Mouse (Mus musculus): Measurements from ENCODE around the gene Ap1s1. TPM values are rescaled to one million over a fixed set of nuclear protein-coding genes. Genes with fewer than 3 reads are reported as not detected.

The Ap1s1 gene
- polyA plus RNA-seq, 1 experiment from 2014 or later, result 145 TPM

DNA sequence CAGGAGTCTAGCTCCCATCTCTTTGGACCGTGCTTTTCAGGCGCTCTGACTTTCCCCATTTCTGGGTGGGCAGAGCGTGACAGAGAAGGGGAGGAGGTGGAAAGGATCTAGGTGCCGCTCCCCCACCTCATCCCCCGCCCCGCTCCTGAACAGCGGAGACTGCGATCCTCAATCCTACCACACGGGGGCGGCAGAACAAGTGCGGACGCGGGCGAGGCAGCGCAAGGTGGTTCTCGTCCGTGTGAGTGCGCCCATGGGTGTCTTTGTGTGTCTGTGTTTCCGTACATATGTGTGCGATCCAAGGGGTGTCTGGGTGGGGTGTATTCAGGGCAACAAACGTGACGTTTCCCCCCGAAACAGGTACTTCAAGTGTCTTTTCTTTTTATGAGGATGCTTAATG is 20.8 kb downstream of the Ap1s1 start:
- Histone ChIP-seq H3K9ac (ENCODE audit: low read length) (no peak overlapping the region), H3K9me3 (ENCODE audit: control insufficient read depth, low read length) (no peaks in the 10 kb centered on the region), H3K36me3 (ENCODE audit: control insufficient read depth, insufficient read depth, low read length) (no peaks in the 10 kb centered on the region), H3K4me3 (ENCODE audit: low read depth, low read length) (no peak overlapping the region), H3K4me2 (ENCODE audit: low read depth, severe bottlenecking) (no peak overlapping the region), H3K27ac (replicated peaks; ENCODE audit: low read depth, low read length) (no peak overlapping the region), H3K4me1 (ENCODE audit: control insufficient read depth, insufficient read depth, low read length) (peaks cover 4% of the 10 kb centered on the region; the same call in 1 of the 2 replicates), H3K27me3 (ENCODE audit: control insufficient read depth, insufficient read depth, low read length) (peaks cover 48% of the 10 kb centered on the region)
- ATAC-seq (ENCODE audit: insufficient number of reproducible peaks, low FRiP score, low TSS enrichment, low read depth) (no peak), DNase-seq (ENCODE audit: low spot score) (peak; percentile 88)
- 1% methylated on average over 23 of the region's 23 CpGs for WGBS

DNA sequence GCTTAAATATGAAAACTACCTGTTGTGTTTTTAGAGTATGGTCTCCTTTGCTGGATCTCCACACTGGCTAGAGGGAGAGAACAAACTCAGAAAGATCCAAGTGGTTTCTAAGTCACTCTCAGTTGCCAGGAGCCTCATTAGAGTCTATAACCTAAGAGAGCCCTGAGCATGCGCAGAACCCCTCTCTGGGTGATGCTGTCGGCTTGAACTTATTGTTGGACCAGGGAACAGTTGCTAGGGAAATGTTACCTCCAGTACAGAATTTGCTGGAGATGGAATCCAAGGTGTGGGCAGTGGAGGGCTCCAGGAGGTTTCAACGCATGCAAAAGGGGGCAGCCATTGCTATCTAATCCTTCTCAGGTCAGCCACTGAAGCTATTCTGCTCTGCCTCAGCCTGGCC is 21.6 kb downstream of the Ap1s1 start:
- no peak overlapping the region for H3K4me3 ChIP-seq (ENCODE audit: low read depth, low read length)
- DNase-seq (ENCODE audit: low spot score), result no peak

DNA sequence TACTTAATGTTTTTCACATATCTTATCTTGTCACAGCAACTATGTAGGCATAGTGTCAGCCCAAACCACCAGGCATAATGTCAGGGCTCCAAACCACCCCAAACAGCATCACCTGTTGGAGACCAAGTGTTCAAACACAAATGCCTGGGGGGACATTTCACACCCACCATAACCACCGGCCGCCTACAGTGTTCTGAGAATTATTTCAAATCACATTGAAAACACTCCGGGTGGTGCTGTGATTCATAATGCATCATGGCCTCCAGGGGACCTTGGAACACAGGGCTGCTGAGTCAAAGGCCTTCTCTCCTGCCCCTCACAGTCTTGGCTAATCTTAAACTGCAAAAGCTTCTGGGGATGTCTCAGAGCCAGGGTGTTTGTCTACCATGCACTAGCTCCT is 30.0 kb downstream of the Ap1s1 start:
- 91% methylated on average over 3 of the region's 3 CpGs for WGBS
- H3K27ac ChIP-seq (replicated peaks; ENCODE audit: low read depth, low read length), result no peak overlapping the region
- no peak overlapping the region for H3K9ac ChIP-seq (ENCODE audit: low read length)
- no peaks in the 10 kb centered on the region for H3K36me3 ChIP-seq (ENCODE audit: control insufficient read depth, insufficient read depth, low read length)
- H3K9me3 ChIP-seq (ENCODE audit: control insufficient read depth, low read length), result no peaks in the 10 kb centered on the region
- no peak for DNase-seq (ENCODE audit: low spot score)
- H3K4me3 ChIP-seq (ENCODE audit: low read depth, low read length), result no peak overlapping the region
- no peaks in the 10 kb centered on the region for H3K4me1 ChIP-seq (ENCODE audit: control insufficient read depth, insufficient read depth, low read length)
- no peaks in the 10 kb centered on the region for H3K27me3 ChIP-seq (ENCODE audit: control insufficient read depth, insufficient read depth, low read length)
- ATAC-seq (ENCODE audit: insufficient number of reproducible peaks, low FRiP score, low TSS enrichment, low read depth), result no peak
- H3K4me2 ChIP-seq (ENCODE audit: low read depth, severe bottlenecking), result no peak overlapping the region

More for the DNA sequence above, 21.6 kb downstream of the Ap1s1 start:
- Histone ChIP-seq H3K27ac (replicated peaks; ENCODE audit: low read depth, low read length) (no peak overlapping the region), H3K27me3 (ENCODE audit: control insufficient read depth, insufficient read depth, low read length) (peaks cover 40% of the 10 kb centered on the region), H3K9me3 (ENCODE audit: control insufficient read depth, low read length) (no peaks in the 10 kb centered on the region), H3K4me2 (ENCODE audit: low read depth, severe bottlenecking) (no peak overlapping the region), H3K9ac (ENCODE audit: low read length) (no peak overlapping the region), H3K4me1 (ENCODE audit: control insufficient read depth, insufficient read depth, low read length) (no peaks in the 10 kb centered on the region; the same call in 1 of the 2 replicates), H3K36me3 (ENCODE audit: control insufficient read depth, insufficient read depth, low read length) (no peaks in the 10 kb centered on the region)
- no peak for ATAC-seq (ENCODE audit: insufficient number of reproducible peaks, low FRiP score, low TSS enrichment, low read depth)
- 55% methylated on average over 3 of the region's 3 CpGs for WGBS

DNA sequence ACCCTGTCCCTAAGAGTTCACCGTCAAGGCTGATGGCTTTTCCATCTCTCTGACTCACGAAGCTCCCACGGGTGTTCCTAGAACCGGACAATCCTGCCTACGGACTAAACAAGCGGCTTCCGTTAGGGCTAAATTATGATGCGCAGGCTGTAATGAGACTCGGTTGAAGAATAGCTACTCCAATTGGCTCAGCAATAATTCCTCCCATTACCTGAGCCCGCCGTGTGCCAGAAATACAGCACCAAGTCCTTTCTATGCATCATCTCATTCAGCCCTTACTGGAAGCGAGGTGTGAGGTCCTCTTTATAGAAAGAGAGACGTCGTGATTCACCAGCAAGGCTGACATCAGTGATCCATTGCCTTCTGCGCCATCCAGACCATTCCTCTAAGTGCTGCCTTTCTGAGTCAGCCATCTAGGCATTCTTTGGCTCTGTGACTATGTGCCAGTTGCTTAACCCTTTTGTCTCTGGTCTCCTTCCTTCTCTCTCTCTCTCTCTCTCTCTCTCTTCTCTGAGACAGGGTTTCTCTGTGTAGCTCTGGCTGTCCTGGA is 33.5 kb downstream of the Ap1s1 start:
- no peak for DNase-seq (ENCODE audit: low spot score)
- ATAC-seq (ENCODE audit: insufficient number of reproducible peaks, low FRiP score, low TSS enrichment, low read depth), result no peak
- H3K27me3 ChIP-seq (ENCODE audit: control insufficient read depth, insufficient read depth, low read length), result no peaks in the 10 kb centered on the region
- H3K9me3 ChIP-seq (ENCODE audit: control insufficient read depth, low read length), result no peaks in the 10 kb centered on the region
- H3K36me3 ChIP-seq (ENCODE audit: control insufficient read depth, insufficient read depth, low read length), result no peaks in the 10 kb centered on the region
- H3K4me3 ChIP-seq (ENCODE audit: low read depth, low read length), result no peak overlapping the region
- no peak overlapping the region for H3K4me2 ChIP-seq (ENCODE audit: low read depth, severe bottlenecking)
- no peak overlapping the region for H3K9ac ChIP-seq (ENCODE audit: low read length)
- H3K4me1 ChIP-seq (ENCODE audit: control insufficient read depth, insufficient read depth, low read length), result no peaks in the 10 kb centered on the region
- no peak overlapping the region for H3K27ac ChIP-seq (replicated peaks; ENCODE audit: low read depth, low read length)
- WGBS, result 78% methylated on average over 15 of the region's 15 CpGs

DNA sequence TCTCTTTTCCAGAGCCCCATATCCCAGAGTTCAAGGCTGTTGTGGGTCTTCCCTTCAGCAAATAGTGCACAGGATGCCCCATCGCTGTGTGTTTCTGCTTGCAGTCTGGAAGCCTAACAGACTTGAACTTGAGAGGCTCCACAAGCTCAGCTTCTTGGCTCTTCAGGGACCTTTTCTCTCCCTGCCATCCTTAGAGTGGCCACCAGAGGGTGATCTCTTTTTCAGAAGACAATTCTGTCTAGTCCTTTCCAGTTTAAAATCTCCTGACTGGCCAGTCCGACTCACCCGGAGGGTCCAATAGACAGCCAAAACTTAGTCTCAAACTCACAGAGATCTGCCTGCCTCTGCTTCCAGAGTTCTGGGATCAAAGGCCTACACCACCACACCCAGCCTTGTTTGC is 35.9 kb downstream of the Ap1s1 start:
- no peak for ATAC-seq (ENCODE audit: insufficient number of reproducible peaks, low FRiP score, low TSS enrichment, low read depth)
- H3K4me2 ChIP-seq (ENCODE audit: low read depth, severe bottlenecking), result no peak overlapping the region
- H3K9ac ChIP-seq (ENCODE audit: low read length), result no peak overlapping the region
- no peak overlapping the region for H3K27ac ChIP-seq (replicated peaks; ENCODE audit: low read depth, low read length)
- H3K27me3 ChIP-seq (ENCODE audit: control insufficient read depth, insufficient read depth, low read length), result no peaks in the 10 kb centered on the region
- H3K4me1 ChIP-seq (ENCODE audit: control insufficient read depth, insufficient read depth, low read length), result no peaks in the 10 kb centered on the region
- H3K9me3 ChIP-seq (ENCODE audit: control insufficient read depth, low read length), result no peaks in the 10 kb centered on the region
- H3K4me3 ChIP-seq (ENCODE audit: low read depth, low read length), result no peak overlapping the region
- peak; percentile 62 for DNase-seq (ENCODE audit: low spot score)
- H3K36me3 ChIP-seq (ENCODE audit: control insufficient read depth, insufficient read depth, low read length), result no peaks in the 10 kb centered on the region
- 41% methylated on average over 3 of the region's 3 CpGs for WGBS

DNA sequence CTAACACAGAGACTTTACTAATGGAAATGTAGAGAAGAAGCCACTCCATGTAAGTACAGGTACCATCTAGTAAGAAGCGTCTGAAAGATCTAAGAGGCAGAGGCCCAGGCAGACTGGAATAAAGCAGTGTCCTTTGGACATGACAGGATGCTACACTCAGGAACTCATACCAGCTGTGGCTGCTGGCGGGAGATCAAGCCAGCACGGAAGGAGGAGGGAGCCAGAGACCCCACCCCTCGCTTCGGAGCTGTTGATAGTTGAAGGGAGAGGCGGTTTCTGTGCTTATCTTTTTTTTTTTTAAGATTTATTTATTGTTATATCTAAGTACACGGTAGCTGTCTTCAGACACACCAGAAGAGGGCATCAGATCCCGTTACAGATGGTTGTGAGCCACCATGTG is 38.7 kb downstream of the Ap1s1 start:
- no peaks in the 10 kb centered on the region for H3K4me1 ChIP-seq (ENCODE audit: control insufficient read depth, insufficient read depth, low read length)

DNA sequence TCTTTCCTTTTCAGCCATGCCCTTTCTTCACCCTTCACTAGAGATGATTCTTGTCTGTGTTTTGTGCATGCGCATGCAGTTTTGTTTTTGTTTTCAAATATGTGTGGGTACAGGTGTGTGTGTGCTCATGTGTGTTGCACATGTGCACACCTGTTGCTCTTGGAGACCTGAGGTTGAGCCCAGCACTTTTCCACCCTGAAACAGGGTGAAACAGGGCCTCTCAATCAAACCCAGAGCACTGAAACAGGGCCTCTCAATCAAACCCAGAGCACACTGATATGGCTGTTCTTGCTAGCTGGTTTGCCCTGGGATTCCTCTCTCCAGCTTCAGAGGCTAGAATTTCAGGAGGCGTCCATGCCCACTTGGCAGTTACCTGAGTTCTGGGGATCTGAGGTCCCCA is 45.3 kb downstream of the Ap1s1 start:
- no peak overlapping the region for H3K27ac ChIP-seq (replicated peaks; ENCODE audit: low read depth, low read length)
- WGBS, result 87% methylated on average over 2 of the region's 2 CpGs
- H3K27me3 ChIP-seq (ENCODE audit: control insufficient read depth, insufficient read depth, low read length), result no peaks in the 10 kb centered on the region
- no peak overlapping the region for H3K9ac ChIP-seq (ENCODE audit: low read length)
- DNase-seq (ENCODE audit: low spot score) (peak; percentile 49), ATAC-seq (ENCODE audit: insufficient number of reproducible peaks, low FRiP score, low TSS enrichment, low read depth) (no peak)
- no peaks in the 10 kb centered on the region for H3K9me3 ChIP-seq (ENCODE audit: control insufficient read depth, low read length)
- H3K4me2 ChIP-seq (ENCODE audit: low read depth, severe bottlenecking), result no peak overlapping the region
- H3K36me3 ChIP-seq (ENCODE audit: control insufficient read depth, insufficient read depth, low read length), result 0 out of 2 replicates have a peak, but pooled peaks cover 2% of the 10 kb centered on the region
- no peak overlapping the region for H3K4me3 ChIP-seq (ENCODE audit: low read depth, low read length)
- H3K4me1 ChIP-seq (ENCODE audit: control insufficient read depth, insufficient read depth, low read length), result 0 out of 2 replicates have a peak, but pooled peaks cover 2% of the 10 kb centered on the region

More for the DNA sequence above, 38.7 kb downstream of the Ap1s1 start:
- Histone ChIP-seq H3K4me2 (ENCODE audit: low read depth, severe bottlenecking) (no peak overlapping the region), H3K9ac (ENCODE audit: low read length) (no peak overlapping the region), H3K9me3 (ENCODE audit: control insufficient read depth, low read length) (no peaks in the 10 kb centered on the region), H3K27me3 (ENCODE audit: control insufficient read depth, insufficient read depth, low read length) (no peaks in the 10 kb centered on the region), H3K36me3 (ENCODE audit: control insufficient read depth, insufficient read depth, low read length) (no peaks in the 10 kb centered on the region), H3K4me3 (ENCODE audit: low read depth, low read length) (no peak overlapping the region), H3K27ac (replicated peaks; ENCODE audit: low read depth, low read length) (no peak overlapping the region)
- WGBS, result 67% methylated on average over 8 of the region's 8 CpGs
- ATAC-seq (ENCODE audit: insufficient number of reproducible peaks, low FRiP score, low TSS enrichment, low read depth) (no peak), DNase-seq (ENCODE audit: low spot score) (no peak)

DNA sequence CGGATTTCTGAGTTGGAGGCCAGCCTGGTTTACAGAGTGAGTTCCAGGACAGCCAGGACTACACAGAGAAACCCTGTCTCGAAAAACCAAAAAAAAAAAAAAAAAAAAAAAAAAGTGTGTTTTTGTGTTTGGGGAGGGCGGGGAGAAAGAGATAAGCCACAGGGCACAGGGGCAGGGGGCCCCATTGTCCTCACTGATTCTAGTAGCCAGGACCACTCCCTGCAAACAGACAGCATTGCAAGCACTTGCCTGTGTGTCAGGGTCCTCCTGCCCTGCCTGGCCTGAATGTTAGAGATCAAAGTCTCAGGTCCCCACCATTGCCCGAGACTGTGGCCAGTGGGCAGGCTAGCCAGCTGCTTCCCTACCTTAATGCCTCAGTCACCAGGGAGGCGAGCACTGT is 46.5 kb downstream of the Ap1s1 start:
- no peak for ATAC-seq (ENCODE audit: insufficient number of reproducible peaks, low FRiP score, low TSS enrichment, low read depth)
- Histone ChIP-seq H3K4me2 (ENCODE audit: low read depth, severe bottlenecking) (no peak overlapping the region), H3K4me1 (ENCODE audit: control insufficient read depth, insufficient read depth, low read length) (0 out of 2 replicates have a peak, but pooled peaks cover 2% of the 10 kb centered on the region), H3K4me3 (ENCODE audit: low read depth, low read length) (no peak overlapping the region), H3K9me3 (ENCODE audit: control insufficient read depth, low read length) (no peaks in the 10 kb centered on the region), H3K9ac (ENCODE audit: low read length) (no peak overlapping the region), H3K27ac (replicated peaks; ENCODE audit: low read depth, low read length) (no peak overlapping the region), H3K36me3 (ENCODE audit: control insufficient read depth, insufficient read depth, low read length) (peaks cover 3% of the 10 kb centered on the region; the same call in 1 of the 2 replicates), H3K27me3 (ENCODE audit: control insufficient read depth, insufficient read depth, low read length) (no peaks in the 10 kb centered on the region)
- 70% methylated on average over 4 of the region's 5 CpGs for WGBS
- no peak for DNase-seq (ENCODE audit: low spot score)

DNA sequence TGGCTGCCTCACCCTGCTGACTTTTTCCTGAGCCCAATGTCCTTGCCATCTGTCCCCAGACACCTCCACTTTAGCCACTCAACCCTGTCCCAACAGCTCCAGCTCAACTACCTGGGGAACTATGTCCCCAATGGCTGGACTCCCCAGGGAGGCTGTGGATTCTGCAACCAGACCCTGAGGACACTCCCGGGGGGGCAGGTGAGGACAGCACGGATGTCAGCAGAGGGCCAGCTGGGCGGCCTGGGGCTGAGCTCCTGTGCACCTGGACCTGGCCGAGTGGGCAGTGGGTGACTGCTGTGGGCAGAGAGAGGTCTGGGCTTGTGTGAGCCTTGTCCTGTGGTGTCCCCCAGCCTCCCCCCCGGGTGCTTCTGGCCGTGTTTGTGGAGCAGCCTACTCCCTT is 56.1 kb downstream of the Ap1s1 start:
- peaks cover 34% of the 10 kb centered on the region for H3K36me3 ChIP-seq (ENCODE audit: control insufficient read depth, insufficient read depth, low read length)
- H3K4me2 ChIP-seq (ENCODE audit: low read depth, severe bottlenecking), result no peak overlapping the region
- 89% methylated on average over 6 of the region's 6 CpGs for WGBS
- no peak overlapping the region for H3K9ac ChIP-seq (ENCODE audit: low read length)
- no peak overlapping the region for H3K4me3 ChIP-seq (ENCODE audit: low read depth, low read length)
- H3K9me3 ChIP-seq (ENCODE audit: control insufficient read depth, low read length), result no peaks in the 10 kb centered on the region
- H3K27ac ChIP-seq (replicated peaks; ENCODE audit: low read depth, low read length), result no peak overlapping the region
- ATAC-seq (ENCODE audit: insufficient number of reproducible peaks, low FRiP score, low TSS enrichment, low read depth) (no peak), DNase-seq (ENCODE audit: low spot score) (no peak)
- no peaks in the 10 kb centered on the region for H3K27me3 ChIP-seq (ENCODE audit: control insufficient read depth, insufficient read depth, low read length)
- peaks cover 10% of the 10 kb centered on the region; the same call in 1 of the 2 replicates for H3K4me1 ChIP-seq (ENCODE audit: control insufficient read depth, insufficient read depth, low read length)

Data from limb, embryonic 11.5 days (tissue).